Mouse (Mus musculus) liver, embryonic 12.5 days (tissue): Measurements from ENCODE around the gene Stxbp4. TPM values are rescaled to one million over a fixed set of nuclear protein-coding genes. Genes with fewer than 3 reads are reported as not detected.

Experiments
- ATAC-seq: fragments of 200-750 bp; cut with Nextera tagmentation; 2 replicates; pipeline ENCODE4 v1.8.0; 2017; ENCODE audit warnings: moderate number of reproducible peaks, mild to moderate bottlenecking, moderate library complexity
- H3K27ac ChIP-seq: fragments of 300-500 bp; sonication (generic); 2 replicates; pipeline ENCODE4 v1.5.1; 2016; ENCODE audit warnings: mild to moderate bottlenecking
- H3K27me3 ChIP-seq: fragments of 300-500 bp; sonication (generic); replicated peaks from 2 replicates; pipeline ENCODE4 v1.6.1; 2016; ENCODE audit warnings: mild to moderate bottlenecking, moderate library complexity
- H3K36me3 ChIP-seq: fragments of 300-500 bp; sonication (generic); 2 replicates; pipeline ENCODE4 v1.6.1; 2016; ENCODE audit warnings: mild to moderate bottlenecking, moderate library complexity
- H3K4me1 ChIP-seq: fragments of 300-500 bp; sonication (generic); 2 replicates; pipeline ENCODE4 v1.6.1; 2016
- H3K4me2 ChIP-seq: fragments of 300-500 bp; sonication (generic); 2 replicates; pipeline ENCODE4 v1.6.1; 2016; ENCODE audit warnings: mild to moderate bottlenecking, moderate library complexity
- H3K4me3 ChIP-seq: fragments of 300-500 bp; sonication (generic); 2 replicates; pipeline ENCODE4 v1.5.1; 2016; ENCODE audit warnings: mild to moderate bottlenecking, moderate library complexity
- H3K9ac ChIP-seq: fragments of 300-500 bp; sonication (generic); 2 replicates; pipeline ENCODE4 v1.6.1; 2016; ENCODE audit warnings: mild to moderate bottlenecking, moderate library complexity
- H3K9me3 ChIP-seq: fragments of 300-500 bp; sonication (generic); replicated peaks from 2 replicates; pipeline ENCODE4 v1.6.1; 2016; ENCODE audit warnings: mild to moderate bottlenecking, moderate library complexity
- WGBS: fragments of 180-500 bp; shearing (Covaris S2); methylation state at CpG from one replicate; pipeline ENCODE4 v1.1.7; 2016; ENCODE audit not compliant: insufficient replicate concordance; 5-methylcytosine and 5-hydroxymethylcytosine counted together
- polyA plus RNA-seq: library from polyadenylated mRNA; unstranded; fragments of >200 nt; fragmentation: Nextera tagmentation; extraction: Ambion mirVana; gene quantifications from 2 replicates; pipeline ENCODE4 v1.2.1, GENCODE M21; 2016

The Stxbp4 gene
- polyA plus RNA-seq, 1 experiment from 2014 or later: 12.9 TPM

DNA sequence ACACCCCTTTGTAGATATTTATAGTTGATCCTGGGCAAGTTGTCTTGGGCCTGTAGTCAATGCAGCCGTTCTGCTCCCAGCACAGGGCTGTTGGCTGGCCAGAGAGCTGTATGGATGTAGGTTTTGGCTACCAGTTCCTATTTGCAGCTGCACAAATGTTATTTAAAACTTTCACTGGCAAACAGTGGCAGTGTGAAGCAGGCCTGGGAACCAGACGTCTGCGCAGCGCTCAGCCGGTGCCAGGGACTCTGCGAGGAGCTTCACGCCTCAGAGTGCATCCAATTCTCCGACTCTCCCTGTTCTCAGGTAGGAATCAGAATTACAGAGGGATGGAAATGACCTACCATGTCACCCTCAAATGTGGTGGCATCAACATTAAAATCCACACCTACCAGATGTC lies 150.2 kb downstream of the Stxbp4 start:
- H3K4me2 ChIP-seq: no peak overlapping the region
- ATAC-seq: no peak

DNA sequence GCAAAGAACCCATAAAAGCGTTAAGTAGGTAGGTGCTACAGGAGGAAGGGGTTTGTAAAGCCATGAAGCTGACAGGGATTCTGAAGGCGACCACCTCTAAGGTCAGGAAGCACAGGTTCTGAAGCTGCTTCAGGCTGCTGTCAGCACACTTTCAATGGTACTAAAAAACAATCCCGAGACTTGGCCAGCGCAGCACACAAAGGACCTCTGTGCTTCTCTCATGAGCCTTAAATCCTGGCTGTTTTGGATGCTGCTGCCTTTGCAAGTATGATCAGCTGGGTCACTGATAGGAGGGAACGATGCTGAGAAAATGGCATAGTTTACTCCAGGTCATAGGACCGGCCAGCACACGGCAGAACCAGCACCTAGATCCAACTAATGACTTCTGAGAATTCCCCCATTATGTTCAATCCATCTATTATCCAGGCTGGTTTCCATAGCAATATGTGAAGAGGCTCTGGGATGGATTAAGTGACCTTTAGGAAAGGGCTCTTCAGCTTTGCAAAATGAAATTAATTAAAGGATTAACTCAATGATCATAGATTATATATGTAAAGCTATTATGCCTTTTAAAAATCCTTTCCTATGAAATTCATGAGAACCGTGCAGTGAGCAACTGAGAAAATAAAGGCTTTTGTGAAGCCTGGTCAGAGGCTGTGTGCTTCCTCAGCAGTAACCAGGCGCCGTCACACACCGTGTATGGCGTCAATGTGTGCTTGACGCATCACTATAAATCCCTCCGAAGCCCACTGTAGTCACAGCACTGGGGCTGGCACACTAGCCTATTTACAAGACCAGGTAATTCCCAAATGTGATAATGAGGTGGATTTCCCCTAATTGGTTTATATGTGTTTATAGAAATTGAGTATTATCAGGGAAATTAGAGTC lies 152.9 kb downstream of the Stxbp4 start:
- WGBS: 83% methylated on average over 14 of the region's 14 CpGs
- Histone ChIP-seq H3K27me3 (no peaks in the 10 kb centered on the region), H3K9me3 (no peaks in the 10 kb centered on the region), H3K27ac (no peak overlapping the region), H3K9ac (no peak overlapping the region), H3K4me2 (no peak overlapping the region), H3K36me3 (peaks cover 5% of the 10 kb centered on the region; the same call in 1 of the 2 replicates), H3K4me3 (no peak overlapping the region), H3K4me1 (no peaks in the 10 kb centered on the region)
- no peak for ATAC-seq

More for the DNA sequence above, 150.2 kb downstream of the Stxbp4 start:
- WGBS: 90% methylated on average over 8 of the region's 8 CpGs
- Histone ChIP-seq H3K27me3 (no peaks in the 10 kb centered on the region), H3K4me3 (no peak overlapping the region), H3K36me3 (peaks cover 7% of the 10 kb centered on the region; the same call in 1 of the 2 replicates), H3K27ac (no peak overlapping the region), H3K4me1 (no peaks in the 10 kb centered on the region), H3K9me3 (no peaks in the 10 kb centered on the region), H3K9ac (no peak overlapping the region)

DNA sequence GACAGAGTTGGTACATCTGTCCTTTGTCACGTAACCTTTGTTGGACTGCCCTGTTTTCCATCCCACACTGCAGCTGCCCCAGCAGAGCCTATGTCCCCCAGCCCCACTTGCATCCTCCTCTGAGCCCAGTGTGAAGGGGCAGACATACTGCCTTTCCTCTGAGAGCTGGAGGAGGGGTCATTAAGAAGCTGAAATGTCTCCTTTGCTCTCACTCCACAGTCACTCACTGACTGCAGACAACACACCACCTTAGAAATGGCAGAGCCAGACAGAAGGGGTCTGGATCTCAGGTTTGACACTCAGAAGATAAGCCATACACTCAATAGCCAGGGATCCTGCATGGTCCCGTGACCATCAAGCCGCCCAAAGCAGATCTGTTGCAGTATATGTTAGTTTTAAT lies 154.1 kb downstream of the Stxbp4 start:
- no peaks in the 10 kb centered on the region for H3K4me1 ChIP-seq
- no peak overlapping the region for H3K4me3 ChIP-seq
- 74% methylated on average over 3 of the region's 3 CpGs for WGBS
- H3K36me3 ChIP-seq: peaks cover 8% of the 10 kb centered on the region; the same call in 1 of the 2 replicates
- H3K4me2 ChIP-seq: no peak overlapping the region
- H3K9me3 ChIP-seq: no peaks in the 10 kb centered on the region
- no peak overlapping the region for H3K9ac ChIP-seq
- H3K27ac ChIP-seq: no peak overlapping the region
- H3K27me3 ChIP-seq: no peaks in the 10 kb centered on the region
- no peak for ATAC-seq

DNA sequence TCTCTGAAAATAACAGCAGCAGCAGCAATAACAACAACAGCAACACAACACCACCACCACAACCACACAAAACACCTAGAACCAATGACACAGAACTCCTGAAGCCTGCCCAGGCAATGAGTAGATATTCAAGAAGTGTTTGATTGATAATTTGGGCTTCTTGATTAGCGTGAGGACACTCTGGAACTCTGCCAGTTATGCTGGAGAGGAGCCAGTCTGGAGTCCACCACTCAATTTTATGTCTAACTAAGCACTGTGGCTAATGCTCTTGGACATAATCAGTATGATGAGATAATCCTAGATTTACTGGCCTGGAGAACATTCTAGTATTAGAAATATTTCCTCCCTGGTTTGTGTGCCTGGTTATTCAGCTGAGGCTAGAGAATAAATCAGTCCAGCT lies 156.1 kb downstream of the Stxbp4 start:
- H3K9ac ChIP-seq: no peak overlapping the region
- ATAC-seq: no peak

DNA sequence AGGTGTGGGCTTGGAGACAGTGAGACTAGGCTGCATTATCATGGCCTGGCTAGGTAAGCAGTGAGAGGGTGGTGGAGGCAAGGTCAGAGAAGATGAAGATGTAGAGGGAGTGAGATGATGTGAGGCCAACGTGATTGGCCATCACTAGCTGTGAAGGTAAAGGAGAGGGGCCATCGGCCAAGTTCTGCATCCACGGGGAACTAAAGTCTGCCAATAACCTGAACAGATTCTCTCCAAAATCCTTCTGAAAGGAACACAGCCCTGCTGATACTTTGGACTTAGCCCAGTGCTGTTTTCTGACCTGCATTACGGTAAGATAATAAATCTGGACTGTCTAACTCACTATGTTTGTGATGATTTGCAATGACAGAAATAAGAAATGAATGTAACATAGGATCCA lies 167.6 kb downstream of the Stxbp4 start:
- Histone ChIP-seq H3K9me3 (no peaks in the 10 kb centered on the region), H3K4me3 (no peak overlapping the region), H3K4me2 (no peak overlapping the region), H3K36me3 (no peaks in the 10 kb centered on the region), H3K27me3 (no peaks in the 10 kb centered on the region), H3K9ac (no peak overlapping the region), H3K27ac (no peak overlapping the region), H3K4me1 (no peaks in the 10 kb centered on the region)
- no peak for ATAC-seq
- WGBS: 78% methylated on average over 4 of the region's 4 CpGs

More for the DNA sequence above, 156.1 kb downstream of the Stxbp4 start:
- Histone ChIP-seq H3K4me1 (no peaks in the 10 kb centered on the region), H3K36me3 (0 out of 2 replicates have a peak, but pooled peaks cover 3% of the 10 kb centered on the region), H3K9me3 (no peaks in the 10 kb centered on the region), H3K27ac (no peak overlapping the region), H3K4me3 (no peak overlapping the region), H3K4me2 (no peak overlapping the region), H3K27me3 (no peaks in the 10 kb centered on the region)
- WGBS: 50% methylated on average over 1 of the region's 1 CpGs

DNA sequence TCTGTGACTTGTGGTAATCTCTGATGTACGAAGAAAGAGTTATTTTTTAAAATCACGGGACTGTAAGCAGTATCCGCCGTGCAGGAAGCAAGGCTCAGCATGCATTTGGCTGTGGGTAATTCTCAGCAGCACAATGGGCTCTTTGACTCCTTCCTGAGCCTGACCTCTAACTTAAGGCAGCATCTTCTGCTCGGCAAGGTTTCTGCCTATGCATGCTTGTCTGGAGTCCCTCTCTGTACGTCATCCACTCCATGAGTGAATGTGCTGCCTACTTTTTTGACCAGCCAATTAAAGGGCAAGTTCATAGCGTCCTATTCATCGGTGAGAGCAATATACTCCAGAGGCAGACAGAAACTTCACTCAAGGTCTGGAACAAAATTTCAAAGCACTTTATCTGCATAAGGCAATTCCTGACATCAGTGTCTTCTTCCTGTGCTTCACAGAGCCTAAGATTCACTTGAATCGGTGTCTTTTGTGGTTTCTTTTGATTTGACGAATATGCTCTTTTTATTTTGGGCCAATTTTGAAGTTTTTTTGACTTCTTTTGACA lies 173.8 kb downstream of the Stxbp4 start:
- Histone ChIP-seq H3K36me3 (no peaks in the 10 kb centered on the region), H3K4me3 (no peak overlapping the region), H3K27me3 (no peaks in the 10 kb centered on the region), H3K27ac (no peak overlapping the region), H3K9me3 (no peaks in the 10 kb centered on the region), H3K4me2 (no peak overlapping the region), H3K9ac (no peak overlapping the region), H3K4me1 (no peaks in the 10 kb centered on the region)
- ATAC-seq: no peak
- 65% methylated on average over 10 of the region's 10 CpGs for WGBS

DNA sequence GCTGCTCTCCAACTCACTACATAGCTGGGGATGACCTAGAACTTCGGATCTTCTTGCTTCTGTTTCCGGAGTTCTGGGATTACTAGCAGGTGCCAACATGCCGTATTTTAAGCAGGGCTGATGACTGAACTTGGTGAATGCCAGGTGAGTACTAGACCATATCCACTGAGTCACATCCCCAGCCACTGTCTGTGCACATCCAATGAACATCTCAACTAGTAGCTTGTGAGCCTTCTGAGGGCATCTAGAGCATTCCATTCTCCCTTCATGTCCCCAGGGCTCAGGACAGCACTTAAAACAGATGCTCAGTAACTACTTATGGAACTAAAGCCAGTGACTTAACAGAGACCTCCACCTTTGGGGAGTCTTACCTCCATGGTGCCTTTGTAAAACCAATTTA lies 177.4 kb downstream of the Stxbp4 start:
- H3K36me3 ChIP-seq: no peaks in the 10 kb centered on the region
- no peak for ATAC-seq
- no peak overlapping the region for H3K27ac ChIP-seq
- WGBS: 71% methylated on average over 3 of the region's 3 CpGs
- no peak overlapping the region for H3K9ac ChIP-seq
- H3K4me3 ChIP-seq: no peak overlapping the region
- H3K4me1 ChIP-seq: no peaks in the 10 kb centered on the region
- no peaks in the 10 kb centered on the region for H3K9me3 ChIP-seq
- H3K4me2 ChIP-seq: no peak overlapping the region
- H3K27me3 ChIP-seq: no peaks in the 10 kb centered on the region

DNA sequence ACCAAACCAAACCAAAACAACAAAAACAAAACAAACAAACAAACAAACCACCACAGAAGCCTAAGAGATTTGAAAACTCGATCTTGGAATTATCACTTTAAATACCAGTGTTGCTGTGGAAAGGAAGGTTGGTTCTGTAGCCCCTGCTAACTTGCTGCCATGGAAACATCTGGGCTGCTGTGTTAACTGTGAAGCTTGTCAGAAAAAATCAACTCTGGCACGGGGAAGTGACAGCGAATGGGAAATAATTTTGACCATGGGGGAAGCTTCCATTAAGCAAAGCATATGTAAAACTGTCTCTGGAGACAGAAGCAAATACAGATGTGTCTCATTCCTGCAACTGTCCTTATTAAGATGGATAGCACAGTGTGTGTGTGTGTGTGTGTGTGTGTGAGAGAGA lies 185.8 kb downstream of the Stxbp4 start:
- Histone ChIP-seq H3K9ac (no peak overlapping the region), H3K4me3 (no peak overlapping the region), H3K4me2 (no peak overlapping the region), H3K27me3 (no peaks in the 10 kb centered on the region), H3K4me1 (no peaks in the 10 kb centered on the region), H3K36me3 (no peaks in the 10 kb centered on the region), H3K9me3 (no peaks in the 10 kb centered on the region), H3K27ac (no peak overlapping the region)
- ATAC-seq: no peak
- 42% methylated on average over 3 of the region's 3 CpGs for WGBS

DNA sequence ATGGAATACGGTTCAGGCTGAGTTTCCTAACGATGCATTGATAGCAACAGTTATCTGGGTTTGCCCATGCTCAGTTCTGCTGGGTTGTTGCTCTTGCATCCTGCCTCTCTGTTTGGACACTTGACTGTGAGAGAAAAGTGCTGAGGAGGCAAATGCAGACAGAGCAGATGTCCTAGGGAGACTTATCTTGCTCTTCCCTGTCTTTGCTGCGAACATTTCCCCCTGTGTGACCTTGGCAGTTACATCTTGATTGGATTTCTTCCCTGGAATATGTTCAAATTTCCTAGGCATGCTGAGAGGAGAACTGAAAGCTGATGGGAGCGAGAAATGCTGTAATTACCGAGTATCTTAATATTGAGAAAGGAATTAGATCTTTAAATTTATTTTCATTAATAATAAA lies 186.4 kb downstream of the Stxbp4 start:
- Histone ChIP-seq H3K27ac (no peak overlapping the region), H3K4me3 (no peak overlapping the region), H3K36me3 (no peaks in the 10 kb centered on the region), H3K27me3 (no peaks in the 10 kb centered on the region), H3K9ac (no peak overlapping the region), H3K9me3 (no peaks in the 10 kb centered on the region), H3K4me1 (no peaks in the 10 kb centered on the region), H3K4me2 (no peak overlapping the region)
- WGBS: 53% methylated on average over 5 of the region's 5 CpGs
- no peak for ATAC-seq

DNA sequence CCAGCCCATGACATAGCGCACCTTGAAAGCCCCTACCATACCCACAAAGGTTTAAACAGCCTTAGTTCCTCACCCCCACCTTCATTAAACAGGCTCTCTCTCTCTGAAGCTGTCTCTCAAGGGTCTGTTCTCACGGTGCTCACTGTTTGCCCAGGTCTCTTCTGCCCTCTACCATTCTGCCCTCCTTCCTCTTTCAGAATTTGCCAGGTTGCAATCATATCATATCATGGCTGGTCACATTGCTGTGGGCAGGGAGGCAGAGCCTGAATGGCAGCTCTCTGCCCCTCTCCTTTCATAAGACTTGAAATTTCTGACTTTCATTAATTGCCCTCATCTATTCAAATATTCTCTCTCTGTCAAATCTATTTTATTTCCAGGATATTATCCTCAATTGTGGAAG lies 195.4 kb downstream of the Stxbp4 start:
- no peaks in the 10 kb centered on the region for H3K36me3 ChIP-seq
- no peaks in the 10 kb centered on the region for H3K4me1 ChIP-seq
- H3K4me3 ChIP-seq: no peak overlapping the region
- no peak overlapping the region for H3K9ac ChIP-seq
- 45% methylated on average over 2 of the region's 2 CpGs for WGBS
- no peaks in the 10 kb centered on the region for H3K27me3 ChIP-seq
- no peak overlapping the region for H3K27ac ChIP-seq
- ATAC-seq: no peak
- no peaks in the 10 kb centered on the region for H3K9me3 ChIP-seq
- no peak overlapping the region for H3K4me2 ChIP-seq

DNA sequence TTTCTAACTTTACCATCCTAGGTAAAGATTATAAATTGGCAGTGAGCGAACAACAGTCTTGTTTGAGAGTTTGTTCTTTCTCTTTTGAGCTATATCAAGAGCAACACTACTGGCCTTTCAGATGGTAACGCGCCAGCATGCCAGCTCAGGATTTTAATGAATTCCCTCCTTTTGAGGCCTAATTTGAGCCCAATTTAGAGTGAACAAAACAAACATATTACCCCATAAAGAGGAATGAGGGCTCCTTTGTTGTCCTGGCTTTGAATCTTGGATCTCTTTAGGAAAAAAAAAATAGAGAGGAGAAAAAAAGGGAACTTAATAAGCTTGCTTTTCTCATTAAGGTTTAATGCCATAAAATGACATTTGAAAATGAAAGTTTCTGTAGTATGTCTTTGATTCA lies 197.0 kb downstream of the Stxbp4 start:
- Histone ChIP-seq H3K9ac (no peak overlapping the region), H3K27me3 (no peaks in the 10 kb centered on the region), H3K4me3 (no peak overlapping the region), H3K4me2 (no peak overlapping the region), H3K4me1 (no peaks in the 10 kb centered on the region), H3K9me3 (no peaks in the 10 kb centered on the region), H3K27ac (no peak overlapping the region), H3K36me3 (no peaks in the 10 kb centered on the region)
- WGBS: 70% methylated on average over 3 of the region's 3 CpGs
- ATAC-seq: no peak

DNA sequence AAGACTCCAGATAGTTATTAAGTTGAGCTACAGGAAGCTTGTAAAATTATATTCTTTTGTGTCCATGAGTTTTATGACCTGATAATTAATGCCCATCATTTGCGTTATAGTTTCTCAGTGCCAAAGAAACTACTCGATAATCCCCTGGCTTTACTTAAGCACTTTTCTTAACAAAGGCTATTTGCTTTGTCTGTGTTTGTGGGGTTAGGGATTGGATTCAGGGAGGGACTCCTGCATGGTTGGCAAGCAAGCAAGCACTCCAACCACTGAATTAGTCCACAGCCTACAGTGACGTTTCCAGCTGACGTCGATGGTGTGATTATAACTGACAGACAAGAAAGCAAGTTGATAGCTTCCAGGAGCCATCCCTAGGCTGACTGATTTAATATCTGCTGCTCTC lies 199.1 kb downstream of the Stxbp4 start:
- Histone ChIP-seq H3K27me3 (no peaks in the 10 kb centered on the region), H3K27ac (no peak overlapping the region), H3K36me3 (no peaks in the 10 kb centered on the region), H3K9me3 (no peaks in the 10 kb centered on the region), H3K4me3 (no peak overlapping the region), H3K9ac (no peak overlapping the region), H3K4me1 (no peaks in the 10 kb centered on the region), H3K4me2 (no peak overlapping the region)
- 70% methylated on average over 5 of the region's 5 CpGs for WGBS
- no peak for ATAC-seq
